Mouse (Mus musculus): ENCODE results near the gene Gipc3. TPM values are rescaled to one million over a fixed set of nuclear protein-coding genes. Genes with fewer than 3 reads are reported as not detected.

The Gipc3 gene
- total and polyA plus RNA-seq, 2 experiments, result under 0.01 to 0.57 TPM

GRCm38 (mm10) chr10:81362336-81362949, 19.4 kb upstream of the Gipc3 start:
- TF ChIP-seq CTCF (IDR thresholded peaks at IDR 0.05; ENCODE audit: low read depth, low read length), result no peak
- Histone ChIP-seq H3K4me3 (ENCODE audit: insufficient read depth, low read depth, low read length) (no peak overlapping the region), H3K36me3 (ENCODE audit: control insufficient read depth, insufficient read depth, low read length) (no peaks in the 10 kb centered on the region), H3K27me3 (ENCODE audit: control insufficient read depth, insufficient read depth, low read length) (no peaks in the 10 kb centered on the region), H3K79me2 (ENCODE audit: control insufficient read depth, insufficient read depth, low read length) (0 out of 2 replicates have a peak, but pooled peaks cover 3% of the 10 kb centered on the region), H3K27ac (replicated peaks; ENCODE audit: insufficient read depth, low read depth, low read length) (no peak overlapping the region), H3K4me1 (ENCODE audit: control insufficient read depth, insufficient read depth, low read length) (peaks cover 12% of the 10 kb centered on the region), H3K9ac (ENCODE audit: low read depth, low read length) (no peak overlapping the region)
- WGBS, result 82% methylated on average over 12 of the region's 12 CpGs
- no peak for DNase-seq (ENCODE audit: extremely low read depth, low read depth, low spot score)

- no peak for DNase-seq (ENCODE audit: extremely low read depth, low read depth, low spot score)
- no peaks in the 10 kb centered on the region for H3K27me3 ChIP-seq (ENCODE audit: control insufficient read depth, insufficient read depth, low read length)
- H3K4me1 ChIP-seq (ENCODE audit: control insufficient read depth, insufficient read depth, low read length), result peaks cover 13% of the 10 kb centered on the region
- TF ChIP-seq POLR2A (IDR thresholded peaks at IDR 0.05; ENCODE audit: extremely low read depth, insufficient read depth, low read length) (no peak), CTCF (IDR thresholded peaks at IDR 0.05; ENCODE audit: low read depth, low read length) (no peak)
- H3K79me2 ChIP-seq (ENCODE audit: control insufficient read depth, insufficient read depth, low read length), result 0 out of 2 replicates have a peak, but pooled peaks cover 3% of the 10 kb centered on the region
- H3K9ac ChIP-seq (ENCODE audit: low read depth, low read length), result no peak overlapping the region
- no peak overlapping the region for H3K4me3 ChIP-seq (ENCODE audit: insufficient read depth, low read depth, low read length)
- no peaks in the 10 kb centered on the region for H3K36me3 ChIP-seq (ENCODE audit: control insufficient read depth, insufficient read depth, low read length)
- 89% methylated on average over 8 of the region's 8 CpGs for WGBS
- no peak overlapping the region for H3K27ac ChIP-seq (replicated peaks; ENCODE audit: insufficient read depth, low read depth, low read length)
These were observed 17.7 kb upstream of the Gipc3 start for GRCm38 (mm10) chr10:81360721-81361120.

GRCm38 (mm10) chr10:81358841-81359240, 15.8 kb upstream of the Gipc3 start:
- Histone ChIP-seq H3K79me2 (ENCODE audit: control insufficient read depth, insufficient read depth, low read length) (0 out of 2 replicates have a peak, but pooled peaks cover 3% of the 10 kb centered on the region), H3K27ac (replicated peaks; ENCODE audit: insufficient read depth, low read depth, low read length) (no peak overlapping the region), H3K4me1 (ENCODE audit: control insufficient read depth, insufficient read depth, low read length) (peaks cover 13% of the 10 kb centered on the region), H3K36me3 (ENCODE audit: control insufficient read depth, insufficient read depth, low read length) (no peaks in the 10 kb centered on the region), H3K9ac (ENCODE audit: low read depth, low read length) (no peak overlapping the region), H3K27me3 (ENCODE audit: control insufficient read depth, insufficient read depth, low read length) (no peaks in the 10 kb centered on the region), H3K4me3 (ENCODE audit: insufficient read depth, low read depth, low read length) (no peak overlapping the region)
- peak; percentile 50 for DNase-seq (ENCODE audit: extremely low read depth, low read depth, low spot score)
- WGBS, result 11% methylated on average over 1 of the region's 1 CpGs
- TF ChIP-seq CTCF (IDR thresholded peaks at IDR 0.05; ENCODE audit: low read depth, low read length) (no peak), POLR2A (IDR thresholded peaks at IDR 0.05; ENCODE audit: extremely low read depth, insufficient read depth, low read length) (no peak)

- Histone ChIP-seq H3K27ac (replicated peaks; ENCODE audit: insufficient read depth, low read depth, low read length) (no peak overlapping the region), H3K27me3 (ENCODE audit: control insufficient read depth, insufficient read depth, low read length) (no peaks in the 10 kb centered on the region), H3K4me3 (ENCODE audit: insufficient read depth, low read depth, low read length) (no peak overlapping the region), H3K9ac (ENCODE audit: low read depth, low read length) (peak overlapping the region; percentile 91), H3K79me2 (ENCODE audit: control insufficient read depth, insufficient read depth, low read length) (0 out of 2 replicates have a peak, but pooled peaks cover 3% of the 10 kb centered on the region), H3K36me3 (ENCODE audit: control insufficient read depth, insufficient read depth, low read length) (no peaks in the 10 kb centered on the region), H3K4me1 (ENCODE audit: control insufficient read depth, insufficient read depth, low read length) (peaks cover 13% of the 10 kb centered on the region)
- TF ChIP-seq CTCF (IDR thresholded peaks at IDR 0.05; ENCODE audit: low read depth, low read length) (no peak), POLR2A (IDR thresholded peaks at IDR 0.05; ENCODE audit: extremely low read depth, insufficient read depth, low read length) (no peak)
- WGBS, result 50% methylated on average over 4 of the region's 4 CpGs
- no peak for DNase-seq (ENCODE audit: extremely low read depth, low read depth, low spot score)
These were observed 15.1 kb upstream of the Gipc3 start for GRCm38 (mm10) chr10:81358209-81358608.

- H3K36me3 ChIP-seq (ENCODE audit: control insufficient read depth, insufficient read depth, low read length), result no peaks in the 10 kb centered on the region
- DNase-seq (ENCODE audit: extremely low read depth, low read depth, low spot score), result peak; percentile 59
- peak within 1 kb of the TSS; percentile 91 for H3K9ac ChIP-seq (ENCODE audit: low read depth, low read length)
- 2% methylated on average over 79 of the region's 79 CpGs for WGBS
- H3K27ac ChIP-seq (replicated peaks; ENCODE audit: insufficient read depth, low read depth, low read length), result no peak within 1 kb of the TSS
- no peaks in the 10 kb centered on the region for H3K27me3 ChIP-seq (ENCODE audit: control insufficient read depth, insufficient read depth, low read length)
- peaks cover 13% of the 10 kb centered on the region for H3K4me1 ChIP-seq (ENCODE audit: control insufficient read depth, insufficient read depth, low read length)
- peak within 1 kb of the TSS; percentile 89 for H3K4me3 ChIP-seq (ENCODE audit: insufficient read depth, low read depth, low read length)
- TF ChIP-seq CTCF (IDR thresholded peaks at IDR 0.05; ENCODE audit: low read depth, low read length) (no peak), POLR2A (IDR thresholded peaks at IDR 0.05; ENCODE audit: extremely low read depth, insufficient read depth, low read length) (peak; percentile 61; the same call in 1 of the 2 replicates)
- 0 out of 2 replicates have a peak, but pooled peaks cover 3% of the 10 kb centered on the region for H3K79me2 ChIP-seq (ENCODE audit: control insufficient read depth, insufficient read depth, low read length)
These were observed 14.2 kb upstream of the Gipc3 start, which contains the start of gene Mfsd12 for GRCm38 (mm10) chr10:81356991-81357844. TSS of gene Mfsd12 (plus strand) at chr10:81357491.

All from liver, adult 2 months (tissue).